Mouse (Mus musculus) ES-E14 (cell line): ENCODE results near the gene Cfi. TPM values are rescaled to one million over a fixed set of nuclear protein-coding genes. Genes with fewer than 3 reads are reported as not detected.

Experiments
- DNase-seq: peaks from one replicate; pipeline ENCODE4 v3.0.0-alpha.2; 2013; ENCODE audit warnings: low read depth, low spot score
- H3K27ac ChIP-seq: 2 replicates; pipeline ENCODE4 v1.5.1; 2012; ENCODE audit warnings: low read depth, mild to moderate bottlenecking, low read length, moderate library complexity, mixed read lengths; ENCODE audit not compliant: poor library complexity, insufficient read depth, severe bottlenecking
- H3K36me3 ChIP-seq: 2 replicates; pipeline ENCODE4 v1.6.1; 2012; ENCODE audit warnings: mild to moderate bottlenecking, low read length, moderate library complexity, mixed read lengths; ENCODE audit not compliant: control insufficient read depth, poor library complexity, insufficient read depth, severe bottlenecking
- H3K4me1 ChIP-seq, 2 experiments: fragments of 150-350 bp in 1 of 2; sonication (generic) in 1 of 2; 2 replicates each; pipeline ENCODE4 v1.6.1; 2012; ENCODE audit warnings: low read length in 2 of 2, mild to moderate bottlenecking in 1 of 2, mixed read lengths in 1 of 2; ENCODE audit not compliant: control insufficient read depth in 2 of 2, insufficient read depth in 2 of 2, poor library complexity in 1 of 2
- H3K4me3 ChIP-seq, 2 experiments: fragments of 150-350 bp in 1 of 2; sonication (generic) in 1 of 2; 2 replicates each; pipeline ENCODE4 v1.5.1; 2012; ENCODE audit warnings: low read length in 2 of 2, low read depth in 1 of 2, mild to moderate bottlenecking in 1 of 2, mixed read lengths in 1 of 2; ENCODE audit not compliant: insufficient read depth in 1 of 2, poor library complexity in 1 of 2, severe bottlenecking in 1 of 2
- H3K9ac ChIP-seq: 2 replicates; pipeline ENCODE4 v1.6.1; 2012; ENCODE audit warnings: low read depth, mild to moderate bottlenecking, low read length, mixed read lengths; ENCODE audit not compliant: poor library complexity, insufficient read depth, severe bottlenecking
- H3K9me3 ChIP-seq: fragments of 150-350 bp; sonication (generic); 2 replicates; pipeline ENCODE4 v1.6.1; 2012; ENCODE audit warnings: low read depth, mild to moderate bottlenecking, low read length; ENCODE audit not compliant: control insufficient read depth, insufficient read depth
- CHD2 ChIP-seq: IDR thresholded peaks from 2 replicates; pipeline ENCODE4 v1.6.1; 2014; ENCODE audit warnings: mild to moderate bottlenecking, low read depth, low read length, inconsistent platforms
- HCFC1 ChIP-seq: IDR thresholded peaks from 2 replicates; pipeline ENCODE4 v1.6.1; 2012; ENCODE audit warnings: low read length, inconsistent platforms, borderline replicate concordance; ENCODE audit not compliant: insufficient read depth
- MAFK ChIP-seq: IDR thresholded peaks from 2 replicates; pipeline ENCODE4 v1.6.1; 2014; ENCODE audit warnings: mild to moderate bottlenecking, low read depth, low read length, inconsistent platforms; ENCODE audit not compliant: insufficient read depth
- ZC3H11A ChIP-seq: IDR thresholded peaks from 2 replicates; pipeline ENCODE4 v1.6.1; 2012; ENCODE audit warnings: low read depth, mild to moderate bottlenecking, inconsistent platforms, low read length, borderline replicate concordance
- ZNF384 ChIP-seq: IDR thresholded peaks from 2 replicates; pipeline ENCODE4 v1.6.1; 2012; ENCODE audit warnings: low read depth, low read length, inconsistent platforms
- in situ Hi-C, 2 experiments: fragments of 600-800 bp; cut with MboI; formaldehyde crosslinking; loops; one replicate each; pipeline ENCODE4 v1.15.1; 2025; ENCODE audit warnings: low sequenced_read_pairs in 2 of 2, inconsistent platforms in 1 of 2; ENCODE audit not compliant: unreplicated experiment in 2 of 2
- total RNA-seq: library from RNA; depleted of rRNA; stranded (reverse); fragments of 300-350 nt; gene quantifications from 2 replicates; pipeline ENCODE4 v1.2.3, GENCODE M21; 2012; rRNA removed

Gene Cfi
- total RNA-seq, result not detected in 2 replicates

DNA sequence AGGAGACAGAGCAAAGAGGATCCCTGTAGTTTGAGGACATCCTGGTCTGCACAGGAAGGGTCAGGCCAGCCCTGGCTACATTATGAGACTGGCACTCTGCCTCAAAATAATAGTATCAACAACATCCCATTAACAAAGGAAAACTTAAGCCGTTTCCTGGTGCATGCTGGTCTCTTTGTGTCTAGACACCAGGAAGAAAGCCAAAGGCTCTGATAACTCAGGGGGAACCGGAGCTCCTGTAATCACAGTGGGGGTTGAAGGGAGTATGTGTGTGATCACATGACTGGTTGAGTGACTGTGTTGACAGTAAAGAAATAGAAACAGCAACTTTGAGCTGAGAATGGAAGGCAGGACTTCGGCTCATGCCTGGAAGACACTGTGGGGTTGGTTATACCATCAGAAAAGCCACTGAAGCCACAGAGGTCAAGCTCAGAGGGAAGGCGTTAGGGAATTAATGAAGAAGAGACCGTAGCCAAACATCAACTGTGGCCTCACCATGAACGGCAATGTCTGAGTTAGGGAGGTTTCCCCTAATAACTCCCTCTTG lies at the start of gene Cfi:
Cfi (plus strand) TSS at position 497 of the 547 bp plus-strand sequence.
- H3K27ac ChIP-seq, result no peak within 1 kb of the TSS
- H3K4me3 ChIP-seq, result no peak within 1 kb of the TSS
- no peak within 1 kb of the TSS for H3K9ac ChIP-seq
- H3K9me3 ChIP-seq, result no peaks in the 10 kb centered on the region
- no peak for DNase-seq
- no peaks in the 10 kb centered on the region for H3K36me3 ChIP-seq
- in situ Hi-C loops, result no loop called here
- 0 out of 4 replicates have a peak, but pooled peaks cover 0 to 2% of the 10 kb centered on the region in 2 experiments for H3K4me1 ChIP-seq
- TF ChIP-seq ZNF384 (no peak), HCFC1 (no peak), ZC3H11A (no peak), MAFK (no peak), CHD2 (no peak)

GRCm38 (mm10) chr3:129793801-129794200 lies 41.9 kb upstream of the Cfi start:
- no peaks in the 10 kb centered on the region for H3K36me3 ChIP-seq
- in situ Hi-C loops, result no loop called here
- H3K9me3 ChIP-seq, result no peaks in the 10 kb centered on the region
- H3K27ac ChIP-seq, result no peak overlapping the region
- H3K4me1 ChIP-seq, result no peaks in the 10 kb centered on the region
- TF ChIP-seq ZC3H11A (no peak), CHD2 (no peak), HCFC1 (no peak), MAFK (no peak), ZNF384 (no peak)
- no peak overlapping the region for H3K4me3 ChIP-seq
- no peak for DNase-seq
- H3K9ac ChIP-seq, result no peak overlapping the region

- TF ChIP-seq ZNF384 (no peak), MAFK (no peak), HCFC1 (no peak), ZC3H11A (no peak), CHD2 (no peak)
- no peak overlapping the region for H3K27ac ChIP-seq
- H3K4me1 ChIP-seq, result no peaks in the 10 kb centered on the region
- no peaks in the 10 kb centered on the region for H3K9me3 ChIP-seq
- in situ Hi-C loops, result no loop called here
- no peak for DNase-seq
- no peak overlapping the region for H3K9ac ChIP-seq
- H3K4me3 ChIP-seq, result no peak overlapping the region
- no peaks in the 10 kb centered on the region for H3K36me3 ChIP-seq
Measured at GRCm38 (mm10) chr3:129797341-129797740, 38.3 kb upstream of the Cfi start.

DNA sequence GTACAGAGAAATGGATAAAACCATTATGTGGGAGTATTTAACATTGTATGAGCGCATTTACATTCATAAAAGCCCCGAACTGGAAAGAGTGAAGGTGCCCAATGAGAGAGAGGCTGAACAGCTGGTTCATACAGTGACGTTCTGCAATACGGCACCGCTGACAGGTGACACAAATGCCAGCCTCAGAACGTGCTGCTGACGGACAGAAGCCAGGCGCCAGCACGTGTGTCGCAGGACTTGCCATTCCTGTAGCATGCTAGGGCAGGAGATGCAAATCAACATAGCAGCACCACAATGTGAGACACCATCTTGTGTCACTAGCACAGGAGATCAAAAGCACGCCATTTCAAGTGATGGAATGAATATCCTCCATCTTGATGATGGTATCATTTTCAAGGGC lies 37.1 kb upstream of the Cfi start:
- no peaks in the 10 kb centered on the region for H3K4me1 ChIP-seq
- H3K4me3 ChIP-seq, result no peak overlapping the region
- TF ChIP-seq CHD2 (no peak), ZC3H11A (no peak), ZNF384 (no peak), HCFC1 (no peak), MAFK (no peak)
- H3K9ac ChIP-seq, result no peak overlapping the region
- in situ Hi-C loops, result no loop called here
- no peak for DNase-seq
- H3K36me3 ChIP-seq, result no peaks in the 10 kb centered on the region
- H3K9me3 ChIP-seq, result no peaks in the 10 kb centered on the region
- no peak overlapping the region for H3K27ac ChIP-seq

DNA sequence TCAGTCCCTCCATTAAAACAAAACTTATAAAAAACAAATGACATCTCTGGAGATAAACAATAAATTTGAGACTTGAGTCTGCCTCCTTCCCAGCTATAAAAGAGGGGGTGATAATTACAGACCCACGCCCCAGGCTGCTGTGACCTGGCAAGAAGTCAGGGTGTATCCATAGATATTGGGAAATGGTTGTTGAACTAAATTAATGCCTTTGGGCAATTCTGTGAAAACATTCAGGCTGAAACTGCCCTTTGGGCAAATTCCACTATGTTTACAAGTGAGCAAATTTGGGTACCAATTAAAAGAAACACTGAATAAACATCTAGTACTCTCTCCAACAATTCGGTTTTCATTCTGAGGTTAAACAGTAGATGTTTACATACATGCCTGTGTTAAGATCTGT lies 36.7 kb upstream of the Cfi start:
- H3K9ac ChIP-seq, result no peak overlapping the region
- DNase-seq, result no peak
- TF ChIP-seq HCFC1 (no peak), ZC3H11A (no peak)
- no peaks in the 10 kb centered on the region for H3K9me3 ChIP-seq
- H3K4me1 ChIP-seq, result no peaks in the 10 kb centered on the region
- H3K4me3 ChIP-seq, result no peak overlapping the region
- in situ Hi-C loops, result no loop called here
- H3K27ac ChIP-seq, result no peak overlapping the region
- no peaks in the 10 kb centered on the region for H3K36me3 ChIP-seq
